Mouse (Mus musculus) spleen, adult 2 months (tissue): ENCODE measurements around the gene Tbc1d9b.

Source experiments
- CTCF ChIP-seq: fragments of 200-500 bp; IDR thresholded peaks from 2 replicates; pipeline ENCODE4 v1.5.1; 2011; ENCODE audit warnings: mild to moderate bottlenecking, inconsistent platforms; ENCODE audit not compliant: insufficient read depth, insufficient read length, insufficient replicate concordance; ENCODE audit errors: extremely low read depth
- POLR2A ChIP-seq: fragments of 200-500 bp; IDR thresholded peaks from 2 replicates; pipeline ENCODE4 v1.6.1; 2011; ENCODE audit warnings: low read depth, low read length, inconsistent platforms

DNA sequence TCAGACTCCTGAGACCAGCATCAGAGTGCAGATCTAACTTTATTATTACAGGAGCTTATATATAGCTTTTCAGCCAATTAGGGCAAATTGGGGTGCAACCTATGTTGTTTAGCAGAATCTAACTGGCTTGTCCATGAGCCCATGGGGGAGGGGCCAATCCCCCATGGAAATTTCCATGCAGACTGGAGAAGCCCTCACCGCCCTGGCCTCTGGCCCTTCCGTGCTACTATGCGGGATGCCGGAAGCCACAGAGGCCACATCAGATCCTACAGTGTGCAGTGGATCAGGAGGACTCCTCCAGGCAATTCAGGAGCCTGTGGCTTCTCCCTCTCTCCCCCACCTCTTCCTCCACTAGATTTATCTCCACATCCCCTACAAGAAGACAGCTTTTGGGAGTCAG is 86.6 kb downstream of the Tbc1d9b start:
- TF ChIP-seq POLR2A (no peak), CTCF (no peak)
